Mouse (Mus musculus) limb, embryonic 15.5 days (tissue): Measurements from ENCODE around the gene Atp13a2. TPM values are rescaled to one million over a fixed set of nuclear protein-coding genes. Genes with fewer than 3 reads are reported as not detected.

Experiments
- ATAC-seq: fragments of 200-750 bp; cut with Nextera tagmentation; 2 replicates; pipeline ENCODE4 v1.8.0; 2017; ENCODE audit warnings: low read depth, moderate TSS enrichment; ENCODE audit not compliant: insufficient number of reproducible peaks, low FRiP score, low TSS enrichment
- H3K27ac ChIP-seq: fragments of 300-500 bp; sonication (generic); 2 replicates; pipeline ENCODE4 v1.5.1; 2015; ENCODE audit warnings: moderate library complexity, mild to moderate bottlenecking, inconsistent platforms
- H3K27me3 ChIP-seq: fragments of 300-500 bp; sonication (generic); 2 replicates; pipeline ENCODE4 v1.6.1; 2015; ENCODE audit warnings: inconsistent platforms
- H3K36me3 ChIP-seq: fragments of 300-500 bp; sonication (generic); 2 replicates; pipeline ENCODE4 v1.6.1; 2015; ENCODE audit warnings: inconsistent platforms
- H3K4me1 ChIP-seq: fragments of 300-500 bp; sonication (generic); 2 replicates; pipeline ENCODE4 v1.6.1; 2015; ENCODE audit warnings: inconsistent platforms
- H3K4me2 ChIP-seq: fragments of 300-500 bp; sonication (generic); 2 replicates; pipeline ENCODE4 v1.6.1; 2015; ENCODE audit warnings: mild to moderate bottlenecking, inconsistent platforms
- H3K4me3 ChIP-seq: fragments of 300-500 bp; sonication (generic); 2 replicates; pipeline ENCODE4 v1.5.1; 2015; ENCODE audit warnings: mild to moderate bottlenecking, inconsistent platforms
- H3K9ac ChIP-seq: fragments of 300-500 bp; sonication (generic); 2 replicates; pipeline ENCODE4 v1.6.1; 2015; ENCODE audit warnings: inconsistent platforms
- H3K9me3 ChIP-seq: fragments of 300-500 bp; sonication (generic); 2 replicates; pipeline ENCODE4 v1.6.1; 2016; ENCODE audit warnings: inconsistent platforms
- WGBS: fragments of 180-500 bp; shearing (Covaris S2); methylation state at CpG from one replicate; pipeline ENCODE4 v1.1.7; 2015; 5-methylcytosine and 5-hydroxymethylcytosine counted together
- polyA plus RNA-seq: library from polyadenylated mRNA; unstranded; fragments of >200 nt; fragmentation: Nextera tagmentation; extraction: Ambion mirVana; gene quantifications from 2 replicates; pipeline ENCODE4 v1.2.1, GENCODE M21; 2015

Gene Atp13a2
- polyA plus RNA-seq, 1 experiment from 2014 or later, result 41.0 TPM

DNA sequence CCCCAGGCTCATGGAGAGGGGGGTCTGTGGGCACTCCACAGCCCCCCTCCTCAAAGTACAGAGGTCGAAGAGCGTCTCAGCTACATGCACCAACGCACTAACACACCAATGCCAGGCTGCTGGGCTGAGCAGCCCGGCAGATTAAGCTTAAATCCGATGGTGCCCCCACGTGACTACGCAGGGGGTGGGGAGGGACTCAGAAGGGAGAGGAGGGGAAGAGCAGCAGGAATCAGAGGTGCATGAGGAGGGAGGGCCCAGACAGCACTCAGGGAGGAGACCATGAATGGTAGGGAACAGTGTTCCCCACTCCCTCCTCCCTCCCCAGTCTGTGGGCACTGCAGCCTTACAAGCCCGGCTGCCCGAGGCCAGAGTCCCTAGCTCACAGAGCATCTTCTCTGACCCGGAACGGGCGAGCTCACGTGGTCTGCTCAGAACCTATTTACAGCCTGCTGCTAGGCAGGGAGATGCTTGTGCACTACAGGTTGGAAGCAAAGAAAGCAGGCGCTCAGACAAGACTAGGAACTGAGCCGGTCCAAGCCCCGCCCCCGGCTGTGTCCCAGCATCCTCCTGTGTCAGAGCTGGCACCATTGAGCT is 67.0 kb downstream of the Atp13a2 start:
- no peak for ATAC-seq
- Histone ChIP-seq H3K4me3 (no peak overlapping the region), H3K4me2 (no peak overlapping the region), H3K27me3 (no peaks in the 10 kb centered on the region), H3K27ac (no peak overlapping the region), H3K36me3 (peaks cover 23% of the 10 kb centered on the region), H3K9ac (no peak overlapping the region), H3K4me1 (peaks cover 9% of the 10 kb centered on the region), H3K9me3 (no peaks in the 10 kb centered on the region)
- 42% methylated on average over 17 of the region's 17 CpGs for WGBS

Other genes with a start within 250 kb of the Atp13a2 start
- not detected in 2 replicates for gene Padi6, start 244.2 kb upstream of the Atp13a2 start, polyA plus RNA-seq
- 0.19 and 0.56 TPM in 2 replicates for gene Padi4, start 212.6 kb upstream of the Atp13a2 start, polyA plus RNA-seq
- 0.45 and 0.59 TPM in 2 replicates for gene Padi3, start 176.2 kb upstream of the Atp13a2 start, polyA plus RNA-seq
- 0.14 and 0.20 TPM in 2 replicates for gene Padi1, start 141.1 kb upstream of the Atp13a2 start, polyA plus RNA-seq
- gene Padi2, start 80.5 kb upstream of the Atp13a2 start, polyA plus RNA-seq, result 4.3 and 10.5 TPM in 2 replicates
- 333 and 348 TPM in 2 replicates for gene Sdhb, start 25.7 kb upstream of the Atp13a2 start, polyA plus RNA-seq
- 958 and 1,066 TPM in 2 replicates for gene Mfap2, start 23.5 kb downstream of the Atp13a2 start, polyA plus RNA-seq
- 4.0 and 5.8 TPM in 2 replicates for gene Crocc, start 73.7 kb downstream of the Atp13a2 start, polyA plus RNA-seq
- 95.8 and 104 TPM in 2 replicates for gene Necap2, start 91.5 kb downstream of the Atp13a2 start, polyA plus RNA-seq
- gene Spata21, start 101.5 kb downstream of the Atp13a2 start, polyA plus RNA-seq, result 0.14 and 0.36 TPM in 2 replicates
- gene Szrd1, start 152.9 kb downstream of the Atp13a2 start, polyA plus RNA-seq, result 46.9 and 51.9 TPM in 2 replicates
- gene Fbxo42, start 161.0 kb downstream of the Atp13a2 start, polyA plus RNA-seq, result 22.5 and 25.4 TPM in 2 replicates
- gene Rsg1, start 227.1 kb downstream of the Atp13a2 start, polyA plus RNA-seq, result 6.0 and 6.4 TPM in 2 replicates